Mouse (Mus musculus) ES-E14 (cell line): ENCODE results near the gene Aldh6a1. TPM values are rescaled to one million over a fixed set of nuclear protein-coding genes. Genes with fewer than 3 reads are reported as not detected.

ENCODE experiments used
- DNase-seq: peaks from one replicate; pipeline ENCODE4 v3.0.0-alpha.2; 2013; ENCODE audit warnings: low read depth, low spot score
- H3K27ac ChIP-seq: 2 replicates; pipeline ENCODE4 v1.5.1; 2012; ENCODE audit warnings: low read depth, mild to moderate bottlenecking, low read length, moderate library complexity, mixed read lengths; ENCODE audit not compliant: poor library complexity, insufficient read depth, severe bottlenecking
- H3K36me3 ChIP-seq: 2 replicates; pipeline ENCODE4 v1.6.1; 2012; ENCODE audit warnings: mild to moderate bottlenecking, low read length, moderate library complexity, mixed read lengths; ENCODE audit not compliant: control insufficient read depth, poor library complexity, insufficient read depth, severe bottlenecking
- H3K4me1 ChIP-seq, 2 experiments: fragments of 150-350 bp in 1 of 2; sonication (generic) in 1 of 2; 2 replicates each; pipeline ENCODE4 v1.6.1; 2012; ENCODE audit warnings: low read length in 2 of 2, mild to moderate bottlenecking in 1 of 2, mixed read lengths in 1 of 2; ENCODE audit not compliant: control insufficient read depth in 2 of 2, insufficient read depth in 2 of 2, poor library complexity in 1 of 2
- H3K4me3 ChIP-seq, 2 experiments: fragments of 150-350 bp in 1 of 2; sonication (generic) in 1 of 2; 2 replicates each; pipeline ENCODE4 v1.5.1; 2012; ENCODE audit warnings: low read length in 2 of 2, low read depth in 1 of 2, mild to moderate bottlenecking in 1 of 2, mixed read lengths in 1 of 2; ENCODE audit not compliant: insufficient read depth in 1 of 2, poor library complexity in 1 of 2, severe bottlenecking in 1 of 2
- H3K9ac ChIP-seq: 2 replicates; pipeline ENCODE4 v1.6.1; 2012; ENCODE audit warnings: low read depth, mild to moderate bottlenecking, low read length, mixed read lengths; ENCODE audit not compliant: poor library complexity, insufficient read depth, severe bottlenecking
- H3K9me3 ChIP-seq: fragments of 150-350 bp; sonication (generic); 2 replicates; pipeline ENCODE4 v1.6.1; 2012; ENCODE audit warnings: low read depth, mild to moderate bottlenecking, low read length; ENCODE audit not compliant: control insufficient read depth, insufficient read depth
- CHD2 ChIP-seq: IDR thresholded peaks from 2 replicates; pipeline ENCODE4 v1.6.1; 2014; ENCODE audit warnings: mild to moderate bottlenecking, low read depth, low read length, inconsistent platforms
- HCFC1 ChIP-seq: IDR thresholded peaks from 2 replicates; pipeline ENCODE4 v1.6.1; 2012; ENCODE audit warnings: low read length, inconsistent platforms, borderline replicate concordance; ENCODE audit not compliant: insufficient read depth
- MAFK ChIP-seq: IDR thresholded peaks from 2 replicates; pipeline ENCODE4 v1.6.1; 2014; ENCODE audit warnings: mild to moderate bottlenecking, low read depth, low read length, inconsistent platforms; ENCODE audit not compliant: insufficient read depth
- ZC3H11A ChIP-seq: IDR thresholded peaks from 2 replicates; pipeline ENCODE4 v1.6.1; 2012; ENCODE audit warnings: low read depth, mild to moderate bottlenecking, inconsistent platforms, low read length, borderline replicate concordance
- ZNF384 ChIP-seq: IDR thresholded peaks from 2 replicates; pipeline ENCODE4 v1.6.1; 2012; ENCODE audit warnings: low read depth, low read length, inconsistent platforms
- in situ Hi-C, 2 experiments: fragments of 600-800 bp; cut with MboI; formaldehyde crosslinking; loops; one replicate each; pipeline ENCODE4 v1.15.1; 2025; ENCODE audit warnings: low sequenced_read_pairs in 2 of 2, inconsistent platforms in 1 of 2; ENCODE audit not compliant: unreplicated experiment in 2 of 2
- total RNA-seq: library from RNA; depleted of rRNA; stranded (reverse); fragments of 300-350 nt; gene quantifications from 2 replicates; pipeline ENCODE4 v1.2.3, GENCODE M21; 2012

Aldh6a1 gene
- total RNA-seq, 1 experiment: 11.9 TPM

DNA sequence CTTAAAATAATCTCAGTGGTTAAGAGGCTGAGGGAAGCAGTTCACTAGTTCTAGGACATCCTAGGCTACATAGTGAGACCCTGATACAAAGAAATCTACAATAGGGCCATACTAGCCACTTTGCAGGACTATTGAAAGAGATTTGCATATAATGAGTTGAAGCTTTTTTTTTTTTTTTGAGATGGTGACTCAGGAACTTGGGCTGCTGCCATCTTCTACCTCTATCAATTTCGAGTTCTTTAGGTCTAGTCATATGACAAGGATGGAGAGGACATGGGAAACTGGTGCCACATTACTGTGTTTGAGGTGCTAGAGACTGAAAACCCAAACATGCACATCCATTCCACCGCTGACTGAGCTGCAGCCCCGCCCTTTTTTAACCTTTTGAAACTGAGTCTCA lies 26.8 kb downstream of the Aldh6a1 start:
- TF ChIP-seq ZC3H11A (no peak), ZNF384 (peak; percentile 82), HCFC1 (no peak)
- no peak overlapping the region for H3K4me3 ChIP-seq
- no peak overlapping the region for H3K9ac ChIP-seq
- H3K36me3 ChIP-seq: no peaks in the 10 kb centered on the region
- H3K4me1 ChIP-seq: 0 out of 4 replicates have a peak, but pooled peaks cover 0 to 1% of the 10 kb centered on the region in 2 experiments
- no peaks in the 10 kb centered on the region for H3K9me3 ChIP-seq
- no peak overlapping the region for H3K27ac ChIP-seq
- in situ Hi-C loops: no loop called here
- no peak for DNase-seq

DNA sequence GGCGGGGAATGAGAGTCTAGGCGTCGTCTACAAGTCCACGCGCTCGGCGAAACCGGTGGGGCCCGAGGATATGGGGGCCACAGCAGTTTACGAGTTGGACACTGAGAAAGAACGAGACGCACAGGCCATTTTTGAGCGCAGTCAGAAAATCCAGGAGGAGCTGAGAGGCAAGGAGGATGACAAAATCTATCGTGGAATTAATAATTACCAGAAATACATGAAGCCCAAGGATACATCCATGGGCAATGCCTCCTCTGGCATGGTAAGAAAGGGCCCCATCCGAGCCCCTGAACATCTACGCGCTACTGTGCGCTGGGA lies 33.2 kb downstream of the Aldh6a1 start:
- Histone ChIP-seq H3K27ac (peak overlapping the region; percentile 53; the same call in 1 of the 2 replicates), H3K36me3 (no peaks in the 10 kb centered on the region), H3K4me3 (peak overlapping the region; percentile 74 to 94), H3K4me1 (peaks cover 0 to 2% of the 10 kb centered on the region in 2 experiments; a peak in 1 of 4 replicates), H3K9me3 (no peaks in the 10 kb centered on the region), H3K9ac (peak overlapping the region; percentile 96)
- in situ Hi-C loops: no loop called here
- no peak for DNase-seq
- TF ChIP-seq ZNF384 (no peak), MAFK (no peak), ZC3H11A (no peak), CHD2 (no peak), HCFC1 (no peak)

DNA sequence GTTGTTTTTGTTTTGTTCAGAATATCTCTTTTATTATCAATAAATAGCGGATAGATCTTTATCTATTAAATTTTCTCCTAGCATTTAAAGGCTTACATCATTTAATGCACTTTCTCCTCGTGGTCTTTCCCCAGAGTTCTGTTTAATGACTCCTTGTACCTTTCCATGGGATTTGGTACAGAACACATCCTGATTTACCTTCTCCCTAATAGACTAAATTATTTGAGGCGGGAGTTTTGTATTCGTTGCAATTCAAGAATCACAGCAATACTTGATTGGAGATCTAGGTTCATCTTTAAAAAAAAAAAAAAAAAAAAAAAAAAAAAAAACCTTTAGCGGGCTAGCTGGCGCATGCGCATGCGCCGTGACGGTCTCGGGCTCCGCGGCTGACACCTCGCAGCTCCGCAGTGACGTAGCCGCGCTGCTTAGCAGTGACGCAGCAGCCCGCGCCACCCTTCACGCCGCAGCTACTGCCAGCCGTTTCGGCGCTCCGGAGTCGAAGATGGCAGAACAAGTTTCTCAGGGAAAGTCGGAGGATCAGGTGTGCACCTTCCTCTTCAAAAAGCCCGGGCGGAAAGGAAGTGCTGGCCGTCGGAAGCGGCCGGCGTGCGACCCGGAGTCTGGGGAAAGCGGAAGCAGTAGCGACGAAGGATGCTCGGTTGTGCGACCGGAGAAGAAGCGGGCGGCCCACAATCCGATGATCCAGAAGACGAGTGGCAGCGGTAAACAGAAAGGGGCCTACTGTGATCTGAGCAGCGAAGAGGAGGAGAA lies 33.8 kb downstream of the Aldh6a1 start, which contains the start of gene Rnf113a2:
Rnf113a2 (plus strand) TSS at position 363 of the 771 bp plus-strand sequence.
- peak; percentile 70 for DNase-seq
- H3K9me3 ChIP-seq: no peaks in the 10 kb centered on the region
- H3K27ac ChIP-seq: peak within 1 kb of the TSS; percentile 53; the same call in 1 of the 2 replicates
- peak within 1 kb of the TSS; percentile 74 to 94 for H3K4me3 ChIP-seq
- H3K36me3 ChIP-seq: no peaks in the 10 kb centered on the region
- H3K4me1 ChIP-seq: peaks cover 0 to 2% of the 10 kb centered on the region in 2 experiments; a peak in 1 of 4 replicates
- in situ Hi-C loops: no loop called here
- TF ChIP-seq MAFK: peak; percentile 22; the same call in 1 of the 2 replicates
- TF ChIP-seq CHD2: no peak
- peak; percentile 99 for TF ChIP-seq ZNF384
- TF ChIP-seq HCFC1: peak; percentile 62
- no peak for TF ChIP-seq ZC3H11A
- peak within 1 kb of the TSS; percentile 96 for H3K9ac ChIP-seq

DNA sequence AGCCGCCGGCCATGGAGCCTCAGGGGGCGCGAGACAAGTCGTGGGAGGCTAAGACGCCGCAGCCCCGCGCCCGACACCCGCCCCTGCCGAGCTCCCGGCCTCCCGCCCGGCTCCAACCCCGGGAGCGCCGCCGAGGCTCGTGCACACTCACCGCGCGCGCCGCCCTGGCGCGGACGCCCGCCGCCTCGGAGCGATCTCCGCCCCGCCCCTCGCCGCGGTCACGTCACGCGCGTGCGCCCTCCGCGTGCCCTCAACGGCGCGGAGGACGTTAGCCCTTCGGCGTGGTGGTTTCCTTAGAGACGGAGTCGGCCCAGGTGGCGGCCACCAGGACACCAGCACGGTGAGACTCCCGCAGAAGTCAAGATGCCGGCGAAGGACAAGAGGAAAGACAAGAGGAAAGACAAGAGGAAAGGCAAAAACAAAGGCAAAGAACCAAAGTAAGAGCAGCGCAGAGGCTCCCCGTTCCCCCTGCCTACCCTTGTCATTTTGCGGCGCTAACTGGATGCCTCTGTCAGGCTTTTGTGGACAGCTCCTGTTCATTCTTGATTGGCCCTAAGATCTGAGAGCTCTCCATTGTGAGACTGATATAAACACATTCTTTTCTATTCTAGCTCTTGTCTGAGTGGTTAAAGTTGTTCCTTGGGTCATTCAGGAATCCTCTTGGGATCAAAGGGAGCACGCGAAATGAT lies 41.8 kb downstream of the Aldh6a1 start, which contains the start of the genes Entpd5 and Bbof1:
Entpd5 (minus strand) TSS at position 211 of the 689 bp plus-strand sequence.
Bbof1 (plus strand) TSS at position 253 of the 689 bp plus-strand sequence.
- in situ Hi-C loops: no loop called here
- peak within 1 kb of the TSS; percentile 84 for H3K9ac ChIP-seq
- no peaks in the 10 kb centered on the region for H3K9me3 ChIP-seq
- peak; percentile 71 for DNase-seq
- H3K4me3 ChIP-seq: peak within 1 kb of the TSS; percentile 83 to 93
- no peaks in the 10 kb centered on the region for H3K36me3 ChIP-seq
- peaks cover 0 to 2% of the 10 kb centered on the region in 2 experiments; a peak in 1 of 4 replicates for H3K4me1 ChIP-seq
- H3K27ac ChIP-seq: no peak within 1 kb of the TSS
- TF ChIP-seq CHD2: no peak
- TF ChIP-seq MAFK: no peak
- 0 out of 2 replicates have a peak, but pooled peaks have one; percentile 25 for TF ChIP-seq ZNF384
- no peak for TF ChIP-seq ZC3H11A
- 0 out of 2 replicates have a peak, but pooled peaks have one; percentile 38 for TF ChIP-seq HCFC1
